Mouse (Mus musculus) layer of hippocampus, postnatal 14 days (tissue): ENCODE results near the gene Gm20498. TPM values are rescaled to one million over a fixed set of nuclear protein-coding genes. Genes with fewer than 3 reads are reported as not detected.

Experiments used
- DNase-seq, 2 experiments: peaks; one replicate each; pipeline ENCODE4 v3.0.0; 2021 to 2022; ENCODE audit warnings: low spot score in 2 of 2, mixed read lengths in 1 of 2
- total RNA-seq, 2 experiments: library from RNA; stranded (reverse); gene quantifications; 2 replicates each; pipeline ENCODE4 v1.2.3; 2021

The Gm20498 gene
- total RNA-seq, 2 experiments from 2014 or later, result 33.6 to 40.9 TPM

DNA sequence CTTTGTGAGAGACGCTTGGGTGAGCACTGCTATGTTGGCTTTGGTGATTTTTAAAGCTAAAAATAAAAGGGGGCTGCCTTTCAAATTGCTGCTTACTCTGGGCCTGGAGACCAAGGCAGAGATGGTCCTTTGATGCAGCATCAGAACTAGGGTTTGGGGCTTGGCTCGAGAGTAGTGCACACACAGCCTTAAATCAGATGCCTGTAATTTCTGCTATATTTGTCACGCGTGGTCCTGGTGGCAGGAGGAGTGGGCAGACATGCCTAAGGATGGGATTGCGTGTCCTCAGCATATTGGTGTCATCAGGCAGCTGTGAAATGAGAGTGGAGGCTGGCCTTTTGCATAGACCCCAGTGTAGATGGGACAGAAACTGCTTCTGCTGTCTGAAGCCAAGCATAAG is 198.9 kb downstream of the Gm20498 start:
- no peak for DNase-seq

GRCm38 (mm10) chr12:81332875-81333421 is 199.8 kb downstream of the Gm20498 start, which contains the start of gene Slc8a3:
Slc8a3 (minus strand) TSS chr12:81333180.
- DNase-seq, result peak; percentile 58 to 73

DNA sequence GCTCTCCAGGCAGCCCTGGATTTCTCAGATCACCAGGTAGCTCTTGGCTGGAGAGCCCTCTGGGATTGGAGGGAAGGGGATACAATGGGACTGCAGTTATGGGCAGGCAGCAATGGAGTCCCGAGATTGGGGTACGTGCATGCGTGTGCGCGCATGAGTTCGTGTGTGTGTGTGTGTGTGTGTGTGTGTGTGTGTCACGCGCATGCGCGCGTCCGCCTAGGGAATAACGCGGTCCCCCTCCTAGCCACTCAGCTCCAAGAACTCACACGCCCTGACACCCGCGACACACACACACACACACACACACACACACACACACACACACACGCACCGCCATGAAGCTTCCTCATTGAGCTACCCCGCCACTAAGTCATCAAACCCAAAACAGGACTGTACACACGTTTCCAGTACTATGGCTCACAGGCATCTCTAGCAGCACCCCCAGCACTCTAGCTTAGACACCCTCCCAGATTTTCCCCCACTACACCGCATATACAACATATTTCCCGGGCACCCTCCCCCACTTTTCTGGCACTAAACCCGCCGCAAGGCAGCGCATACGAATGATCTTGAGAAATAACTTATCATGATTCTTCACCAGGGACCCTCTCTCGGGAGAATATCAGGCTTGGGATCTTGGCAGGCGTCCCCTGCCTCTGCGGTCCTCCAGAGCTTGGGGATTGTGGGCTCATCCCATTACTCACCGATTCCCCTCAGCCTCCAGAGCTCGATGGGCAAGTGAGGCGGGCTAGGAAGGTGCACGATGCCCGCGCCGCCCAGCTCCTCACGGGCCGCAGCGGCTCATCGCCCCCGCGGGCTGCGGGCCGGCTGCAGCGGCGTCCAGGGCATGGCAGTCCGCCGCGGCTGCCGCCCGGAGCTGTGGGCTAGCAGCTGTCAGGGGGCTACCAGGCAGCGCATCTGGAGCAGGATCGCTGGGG is 200.5 kb downstream of the Gm20498 start:
- DNase-seq, result peak; percentile 61 to 63

DNA sequence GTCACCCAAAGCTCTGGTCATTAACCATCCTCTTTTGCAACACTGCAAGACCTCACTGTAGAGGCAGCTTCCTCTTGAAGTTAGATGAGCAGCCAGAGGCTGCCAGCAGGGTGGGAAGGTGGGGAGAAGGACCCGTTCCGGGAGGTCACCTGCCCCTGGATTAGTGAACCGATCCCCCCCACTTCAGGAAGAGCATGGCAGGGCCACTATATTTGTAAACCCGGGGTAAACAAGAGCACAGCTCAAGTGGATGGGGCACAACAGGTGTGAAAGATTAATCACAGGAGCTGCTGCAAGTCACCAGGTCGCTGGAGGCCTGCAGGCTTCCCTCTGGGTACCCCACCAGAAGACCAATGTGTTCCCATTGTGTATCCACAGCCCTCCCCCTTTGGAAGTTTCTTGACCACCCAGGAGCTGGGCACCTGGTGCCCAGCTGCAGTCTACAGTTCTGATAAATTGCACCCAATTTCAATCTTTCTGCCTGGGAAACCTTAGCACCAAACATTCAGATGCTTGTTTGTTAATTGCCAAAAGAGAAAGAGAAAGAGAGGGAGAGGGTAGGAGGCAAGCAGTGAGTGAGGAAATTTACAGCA is 201.6 kb downstream of the Gm20498 start:
- no peak for DNase-seq

DNA sequence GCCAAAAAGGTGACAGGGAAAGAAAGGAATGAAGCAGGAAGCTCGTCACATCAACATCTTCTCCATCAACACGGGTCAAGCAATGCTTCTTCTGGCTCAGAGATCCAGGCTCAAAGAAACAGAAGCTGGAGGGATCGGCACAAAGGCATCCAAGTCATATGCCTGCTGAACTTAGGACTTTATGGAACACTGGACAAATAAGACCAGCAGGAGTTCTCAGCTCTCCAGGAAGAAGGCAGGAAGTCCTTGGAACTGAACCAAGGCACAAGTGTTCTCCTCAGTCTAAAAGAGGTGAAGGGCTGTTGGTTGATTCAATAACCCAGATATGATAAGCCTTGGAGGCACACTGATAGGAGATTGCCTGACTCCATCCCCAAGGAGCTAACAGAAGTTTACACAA is 207.7 kb downstream of the Gm20498 start:
- DNase-seq, result no peak

DNA sequence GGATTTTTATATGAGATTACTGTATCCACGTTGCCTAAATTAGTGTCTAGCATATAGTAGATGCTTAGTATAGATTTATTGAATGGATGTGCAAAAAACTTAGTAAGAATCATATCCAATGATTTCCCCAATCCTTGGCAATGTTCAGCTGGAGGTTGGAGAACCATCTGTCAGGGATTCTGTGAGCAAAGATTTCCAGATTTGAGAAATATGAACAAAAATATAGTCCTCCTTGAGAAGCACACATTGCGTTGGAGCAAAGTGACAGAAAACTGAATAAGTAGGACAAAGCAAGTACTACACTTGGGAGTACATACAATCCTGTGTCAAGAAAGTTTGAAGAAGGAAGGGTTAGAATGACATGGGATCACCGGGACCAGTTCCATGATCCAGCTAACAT is 208.6 kb downstream of the Gm20498 start:
- peak in 1 of 2 experiments; percentile 59 for DNase-seq

DNA sequence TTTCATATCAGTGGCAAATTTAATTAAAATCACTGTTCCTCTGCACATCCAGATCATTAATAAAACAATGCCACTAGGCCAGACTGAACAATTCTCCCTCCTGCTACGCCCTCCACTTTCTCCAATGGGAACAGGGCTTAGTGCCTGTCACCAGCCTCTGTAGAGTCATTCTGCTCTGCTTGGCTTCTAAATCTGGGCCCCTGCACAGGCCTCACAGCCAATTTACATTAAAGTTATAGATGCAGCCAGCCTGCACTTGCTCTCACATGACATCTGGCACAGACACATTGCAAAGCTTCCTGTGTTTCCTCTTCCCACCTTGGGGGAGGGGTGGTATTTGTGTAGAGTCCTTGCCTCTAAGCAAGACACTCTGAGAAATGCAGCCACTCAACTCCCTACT is 211.7 kb downstream of the Gm20498 start:
- DNase-seq, result no peak

GRCm38 (mm10) chr12:81317811-81318210 is 214.9 kb downstream of the Gm20498 start:
- DNase-seq, result no peak

DNA sequence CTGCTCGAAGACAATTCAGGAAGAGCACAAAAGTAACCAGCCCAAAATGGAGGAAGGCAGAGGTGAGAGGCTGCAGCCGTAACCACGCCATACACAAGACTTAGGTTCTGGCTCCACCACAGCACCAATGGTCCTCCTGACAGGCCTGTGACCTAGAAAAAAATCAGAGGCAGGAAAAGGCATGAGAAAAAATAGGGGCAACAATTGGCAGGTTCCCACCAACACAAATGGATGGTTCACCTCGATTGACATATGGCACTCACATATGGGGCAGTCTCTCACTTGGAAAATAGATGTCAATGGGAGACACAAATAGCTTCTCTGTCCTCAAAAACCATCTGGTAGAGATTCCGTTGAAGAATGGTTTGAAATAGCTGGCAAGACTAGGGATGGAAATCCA is 216.8 kb downstream of the Gm20498 start:
- DNase-seq, result peak in 1 of 2 experiments; percentile 22

Other genes starting within 250 kb of the Gm20498 start
- gene Slc8a3, start 199.7 kb downstream of the Gm20498 start, total RNA-seq, result 10 to 100 TPM; 10.5 to 13.6 TPM
- gene Gm4787, start 153.4 kb downstream of the Gm20498 start, total RNA-seq, result 1 to 10 TPM; 1.6 to 1.8 TPM
- 1 to 10 TPM; 2.4 to 3.2 TPM for gene Adam4, start 111.0 kb downstream of the Gm20498 start, total RNA-seq
- gene Cox16, start 47.8 kb downstream of the Gm20498 start, total RNA-seq, result 10 to 100 TPM; 37.6 to 38.3 TPM
- gene Synj2bp, start within 50 bp of the Gm20498 start, total RNA-seq, result 10 to 100 TPM; 21.9 to 22.5 TPM
- gene Adam21, start 35.6 kb upstream of the Gm20498 start, total RNA-seq, result under 1 TPM in 1 of 2 experiments, not detected in 1; 0.38 TPM
- 10 to 100 TPM; 21.9 to 23.8 TPM for gene Med6, start 62.1 kb upstream of the Gm20498 start, total RNA-seq
- gene Ttc9, start 98.3 kb upstream of the Gm20498 start, total RNA-seq, result 10 to 100 TPM; 49.8 to 50.4 TPM
- gene Map3k9, start 248.3 kb upstream of the Gm20498 start, total RNA-seq, result 10 to 100 TPM; 36.6 to 44.4 TPM